Mouse (Mus musculus) megakaryocyte-erythroid progenitor cell, adult 5 weeks (primary cell): Measurements from ENCODE around the gene Ttc7b. TPM values are rescaled to one million over a fixed set of nuclear protein-coding genes. Genes with fewer than 3 reads are reported as not detected.

Experiments
- polyA plus RNA-seq: library from polyadenylated mRNA; stranded (reverse); fragments of >175 nt; gene quantifications from 2 replicates; pipeline ENCODE4 v1.2.3, GENCODE M21; 2012

The Ttc7b gene
- 51.7 and 52.1 TPM in 2 replicates for polyA plus RNA-seq

GRCm38 (mm10) chr12:100520794-100521186 lies at the start of gene Ttc7b:
Gene Ttc7b, minus strand, starts transcription at chr12:100520826.

Other genes with a start within 250 kb of the Ttc7b start
- gene Rps6ka5, start 206.2 kb upstream of the Ttc7b start, polyA plus RNA-seq: 5.9 and 6.5 TPM in 2 replicates